Mouse (Mus musculus) thymus, postnatal 4 days (tissue): ENCODE data around the gene Gpr3.

ENCODE experiments used
- DNase-seq: peaks from one replicate; pipeline ENCODE4 v3.0.0; 2021

Gpr3 gene

GRCm38 (mm10) chr4:133166773-133167172, 45.6 kb downstream of the Gpr3 start:
- no peak for DNase-seq

- no peak for DNase-seq
Measured at GRCm38 (mm10) chr4:133162196-133162595, 50.1 kb downstream of the Gpr3 start.

- DNase-seq, result no peak
Measured at GRCm38 (mm10) chr4:133160821-133161220, 51.5 kb downstream of the Gpr3 start.

- DNase-seq, result no peak
Measured at GRCm38 (mm10) chr4:133160211-133160610, 52.1 kb downstream of the Gpr3 start.

GRCm38 (mm10) chr4:133159646-133160045, 52.7 kb downstream of the Gpr3 start:
- DNase-seq, result no peak
